Mouse (Mus musculus) CD4-positive, CD25-positive, alpha-beta regulatory T cell, adult 4 months (primary cell): ENCODE measurements around the gene Lce1a1. TPM values are rescaled to one million over a fixed set of nuclear protein-coding genes. Genes with fewer than 3 reads are reported as not detected.

Source experiments
- ATAC-seq: one replicate; pipeline ENCODE4 v1.8.0; 2017
- polyA plus RNA-seq, 2 experiments: library from polyadenylated mRNA; unstranded; fragments of 100-300 nt; shearing (Covaris generic); gene quantifications; one replicate each; pipeline ENCODE4 v1.2.1; 2017

Lce1a1 gene
- not detected for polyA plus RNA-seq

GRCm38 (mm10) chr3:92648207-92648606 is at the start of gene Lce1a1:
Gene Lce1a1, minus strand, starts transcription at chr3:92648307.
- ATAC-seq: no peak

GRCm38 (mm10) chr3:92694613-92695012 is 46.5 kb upstream of the Lce1a1 start:
- no peak for ATAC-seq

GRCm38 (mm10) chr3:92691688-92692087 is 43.6 kb upstream of the Lce1a1 start:
- no peak for ATAC-seq

- peak; percentile 39 for ATAC-seq
These were observed 41.0 kb upstream of the Lce1a1 start for GRCm38 (mm10) chr3:92689154-92689553.

GRCm38 (mm10) chr3:92687110-92687509 is 39.0 kb upstream of the Lce1a1 start, which contains the start of gene Lce1d:
Gene Lce1d, minus strand, starts transcription at chr3:92687210.
- no peak for ATAC-seq

- ATAC-seq: no peak
These were observed 30.8 kb upstream of the Lce1a1 start, which contains the start of gene Lce1c for GRCm38 (mm10) chr3:92678947-92679346. Gene Lce1c, plus strand, starts transcription at chr3:92679247.

GRCm38 (mm10) chr3:92670215-92670614 is 22.1 kb upstream of the Lce1a1 start, which contains the start of gene Lce1a2:
Gene Lce1a2, minus strand, starts transcription at chr3:92670315.
- ATAC-seq: no peak

GRCm38 (mm10) chr3:92656826-92657225 is 8.7 kb upstream of the Lce1a1 start, which contains the start of gene Lce1b:
Gene Lce1b, minus strand, starts transcription at chr3:92656926.
- ATAC-seq: no peak

GRCm38 (mm10) chr3:92639854-92640253 is 8.3 kb downstream of the Lce1a1 start:
- ATAC-seq: no peak

GRCm38 (mm10) chr3:92638653-92638991 is 9.5 kb downstream of the Lce1a1 start:
- ATAC-seq: no peak

- no peak for ATAC-seq
These were observed 10.1 kb downstream of the Lce1a1 start for GRCm38 (mm10) chr3:92637745-92638652.

- ATAC-seq: no peak
These were observed 26.5 kb downstream of the Lce1a1 start, which contains the start of gene Lce6a for GRCm38 (mm10) chr3:92621560-92621959. Gene Lce6a, minus strand, starts transcription at chr3:92621660.

- no peak for ATAC-seq
These were observed 38.3 kb downstream of the Lce1a1 start for GRCm38 (mm10) chr3:92609804-92610203.

- no peak for ATAC-seq
These were observed 40.7 kb downstream of the Lce1a1 start, which contains the start of gene 2210017I01Rik for GRCm38 (mm10) chr3:92607392-92607791. Gene 2210017I01Rik, minus strand, starts transcription at chr3:92607492.

GRCm38 (mm10) chr3:92602169-92602568 is 45.9 kb downstream of the Lce1a1 start:
- ATAC-seq: no peak

GRCm38 (mm10) chr3:92600456-92600855 is 47.7 kb downstream of the Lce1a1 start:
- ATAC-seq: no peak

GRCm38 (mm10) chr3:92599973-92600372 is 48.1 kb downstream of the Lce1a1 start:
- ATAC-seq: no peak

- no peak for ATAC-seq
These were observed 49.7 kb downstream of the Lce1a1 start for GRCm38 (mm10) chr3:92598429-92598828.

Other genes with a start within 250 kb of the Lce1a1 start
- gene Sprr2i, start 240.3 kb downstream of the Lce1a1 start, polyA plus RNA-seq: not detected
- gene Sprr2j-ps, start 230.2 kb downstream of the Lce1a1 start, polyA plus RNA-seq: not detected
- gene Gm9774, start 218.9 kb downstream of the Lce1a1 start, polyA plus RNA-seq: 10 to 100 TPM in 1 of 2 experiments, 1 to 10 TPM in 1; 9.0 to 12.9 TPM
- not detected for gene Sprr2k, start 215.7 kb downstream of the Lce1a1 start, polyA plus RNA-seq
- not detected for gene Sprr1b, start 209.5 kb downstream of the Lce1a1 start, polyA plus RNA-seq
- gene Sprr3, start 189.6 kb downstream of the Lce1a1 start, polyA plus RNA-seq: not detected
- gene Sprr1a, start 162.4 kb downstream of the Lce1a1 start, polyA plus RNA-seq: not detected
- not detected for gene Sprr4, start 147.8 kb downstream of the Lce1a1 start, polyA plus RNA-seq
- not detected for gene 2310046K23Rik, start 113.8 kb downstream of the Lce1a1 start, polyA plus RNA-seq
- gene Ivl, start 74.6 kb downstream of the Lce1a1 start, polyA plus RNA-seq: not detected
- gene Smcp, start 59.3 kb downstream of the Lce1a1 start, polyA plus RNA-seq: not detected
- gene 2210017I01Rik, start 40.8 kb downstream of the Lce1a1 start, polyA plus RNA-seq: not detected
- gene Lce6a, start 26.6 kb downstream of the Lce1a1 start, polyA plus RNA-seq: not detected
- not detected for gene Lce1b, start 8.6 kb upstream of the Lce1a1 start, polyA plus RNA-seq
- not detected for gene Lce1a2, start 22.0 kb upstream of the Lce1a1 start, polyA plus RNA-seq
- gene Lce1c, start 30.9 kb upstream of the Lce1a1 start, polyA plus RNA-seq: not detected
- gene Lce1d, start 38.9 kb upstream of the Lce1a1 start, polyA plus RNA-seq: not detected
- not detected for gene Lce1e, start 60.8 kb upstream of the Lce1a1 start, polyA plus RNA-seq
- gene Lce1f, start 72.0 kb upstream of the Lce1a1 start, polyA plus RNA-seq: not detected
- not detected for gene Gm38119, start 90.8 kb upstream of the Lce1a1 start, polyA plus RNA-seq
- gene Lce1g, start 104.0 kb upstream of the Lce1a1 start, polyA plus RNA-seq: not detected
- not detected for gene Lce1h, start 116.8 kb upstream of the Lce1a1 start, polyA plus RNA-seq
- not detected for gene Lce1i, start 130.6 kb upstream of the Lce1a1 start, polyA plus RNA-seq
- gene Lce1j, start 142.2 kb upstream of the Lce1a1 start, polyA plus RNA-seq: not detected
- not detected for gene Lce1k, start 159.6 kb upstream of the Lce1a1 start, polyA plus RNA-seq
- not detected for gene Kprp, start 178.9 kb upstream of the Lce1a1 start, polyA plus RNA-seq
- gene Lce1l, start 203.0 kb upstream of the Lce1a1 start, polyA plus RNA-seq: not detected
- not detected for gene 2310050C09Rik, start 221.9 kb upstream of the Lce1a1 start, polyA plus RNA-seq